Mouse (Mus musculus): ENCODE measurements around the gene Ednra.

Gene Ednra

DNA sequence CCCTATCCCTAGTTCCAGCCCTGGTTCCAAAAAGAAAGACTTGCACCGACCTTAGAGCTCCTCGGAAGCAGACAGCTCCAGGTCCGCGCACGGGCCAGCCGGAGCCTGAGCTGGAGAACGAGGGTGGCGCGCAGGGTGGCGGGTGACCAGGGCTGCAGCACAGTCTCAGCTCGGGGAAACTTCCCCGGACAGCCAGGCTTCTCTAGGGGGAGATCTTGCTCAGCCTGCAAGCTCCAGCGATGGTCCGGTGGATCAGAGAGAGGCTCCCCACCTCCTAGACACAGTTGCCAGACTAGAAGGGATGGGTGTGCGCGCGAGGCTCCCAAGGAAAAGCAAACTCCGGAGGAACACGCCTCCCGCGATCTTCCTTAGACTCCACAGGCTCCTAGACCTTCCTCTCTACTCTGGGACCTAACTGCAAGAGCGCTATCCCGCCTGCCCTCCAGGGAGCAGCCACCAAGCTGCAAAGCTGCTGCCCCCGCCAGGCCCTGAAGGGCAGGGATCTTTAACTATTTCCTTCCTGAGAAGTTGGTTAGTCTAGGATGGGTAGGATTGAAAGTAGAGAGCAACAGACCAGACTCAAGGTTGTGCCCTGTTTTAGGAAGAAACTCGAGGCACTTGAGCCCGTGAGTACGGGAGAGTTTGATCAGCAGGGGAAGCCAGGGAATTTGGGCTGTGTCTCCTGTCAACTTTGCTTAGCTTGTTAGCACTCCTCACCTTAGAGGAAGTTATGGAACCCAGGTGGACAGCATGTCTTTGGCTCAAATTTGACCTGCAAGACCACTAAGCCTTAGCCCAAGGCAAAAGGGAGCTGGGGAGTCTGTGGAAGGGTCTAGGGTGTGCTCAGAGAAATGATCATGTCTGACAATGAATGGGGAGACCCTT is at the start of gene Ednra:
TSS of gene Ednra (minus strand) at position 419 of the 885 bp plus-strand sequence.
- DNase-seq (ENCODE audit: low read depth, low spot score) = peak; percentile 4

DNA sequence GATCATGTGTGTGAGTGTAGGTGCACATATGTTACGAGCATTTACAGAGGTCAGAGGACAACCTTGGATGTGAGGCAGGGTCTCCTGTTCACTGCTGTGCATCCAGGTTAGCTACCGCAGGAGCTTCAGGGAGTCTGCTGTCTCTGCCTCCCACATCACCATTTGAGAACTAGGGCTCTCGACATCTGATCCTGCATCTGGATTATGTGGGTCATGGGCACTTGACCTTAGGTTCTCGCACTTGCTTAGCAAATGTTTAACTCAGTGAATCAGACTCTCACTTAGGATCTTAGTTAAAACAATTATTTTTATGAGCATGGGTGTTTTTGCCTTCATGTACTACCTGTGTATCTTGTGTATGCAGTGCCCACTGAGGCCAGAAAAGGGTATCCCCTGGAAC is 49.6 kb upstream of the Ednra start:
- no peak for DNase-seq (ENCODE audit: low read depth, low spot score)

DNA sequence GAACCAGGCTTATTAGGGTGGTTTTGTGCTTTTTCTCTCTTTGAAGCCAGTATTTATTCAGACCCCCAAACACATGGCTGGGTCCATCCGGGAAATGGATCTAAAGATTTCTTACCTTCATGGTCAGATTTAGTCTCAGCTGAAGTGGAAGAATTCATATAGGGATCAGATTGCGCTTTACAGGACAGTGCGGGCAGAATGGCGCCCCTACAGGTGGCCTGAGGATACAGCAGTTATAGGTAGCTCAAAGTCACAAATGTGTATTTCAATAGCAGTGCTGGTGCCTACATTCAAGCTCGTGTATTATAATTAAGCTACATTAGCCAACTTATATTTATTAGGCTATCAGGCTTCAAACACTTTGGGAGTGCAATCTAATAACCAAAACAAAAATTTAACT is 49.0 kb upstream of the Ednra start:
- no peak for DNase-seq (ENCODE audit: low read depth, low spot score)

DNA sequence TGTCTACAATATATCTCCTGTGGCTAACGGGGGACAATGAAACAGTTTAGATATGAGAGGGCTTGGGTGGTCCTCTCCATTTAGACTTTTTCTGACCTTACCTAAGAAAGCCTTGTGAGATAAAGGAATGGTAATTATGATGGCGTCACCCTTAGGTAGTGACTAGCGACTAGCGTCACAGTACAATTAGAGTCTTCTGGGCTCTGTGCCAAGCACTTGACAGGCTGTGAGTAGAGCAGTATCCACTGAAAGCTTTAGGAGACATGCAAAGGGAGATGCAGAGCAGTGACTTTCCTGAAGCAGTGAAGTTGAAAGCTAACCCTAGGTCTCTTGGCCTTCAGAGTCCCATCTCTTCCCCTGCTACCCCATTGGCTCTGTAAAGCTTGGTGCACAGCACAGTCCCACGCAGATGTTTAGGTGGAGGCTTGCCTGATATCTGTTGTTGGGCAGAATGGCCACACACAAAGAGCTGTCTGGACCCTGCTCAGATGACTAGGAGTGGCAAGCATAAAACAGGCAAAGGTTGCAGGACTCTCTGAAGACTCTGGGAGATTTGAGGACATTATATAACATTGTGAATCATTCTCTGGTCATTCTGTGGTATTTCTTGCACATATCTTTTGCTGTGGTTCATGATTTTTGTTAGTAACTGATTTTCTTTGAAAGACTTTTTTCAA is 48.1 kb upstream of the Ednra start:
- DNase-seq (ENCODE audit: low read depth, low spot score) = no peak

DNA sequence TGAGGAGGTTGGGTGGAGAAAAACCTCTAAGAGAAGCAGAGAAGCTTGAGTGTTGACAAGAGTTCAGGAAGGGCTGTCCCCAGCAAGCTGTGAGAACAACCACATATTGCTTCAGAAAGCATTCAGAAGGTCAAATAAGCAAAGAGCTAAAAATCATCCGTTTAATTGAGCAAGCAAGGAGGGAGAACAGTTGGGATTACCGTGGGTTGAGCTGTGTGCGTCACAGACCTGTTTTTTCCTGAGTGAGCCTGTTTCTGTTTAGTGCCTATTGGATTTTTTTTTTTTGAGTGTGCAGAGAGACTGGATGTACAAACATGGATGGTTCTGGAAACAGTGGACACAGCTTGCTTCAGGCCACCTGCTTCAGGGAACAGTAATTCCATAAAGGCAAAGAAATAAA is 46.7 kb upstream of the Ednra start:
- DNase-seq (ENCODE audit: low read depth, low spot score) = no peak

DNA sequence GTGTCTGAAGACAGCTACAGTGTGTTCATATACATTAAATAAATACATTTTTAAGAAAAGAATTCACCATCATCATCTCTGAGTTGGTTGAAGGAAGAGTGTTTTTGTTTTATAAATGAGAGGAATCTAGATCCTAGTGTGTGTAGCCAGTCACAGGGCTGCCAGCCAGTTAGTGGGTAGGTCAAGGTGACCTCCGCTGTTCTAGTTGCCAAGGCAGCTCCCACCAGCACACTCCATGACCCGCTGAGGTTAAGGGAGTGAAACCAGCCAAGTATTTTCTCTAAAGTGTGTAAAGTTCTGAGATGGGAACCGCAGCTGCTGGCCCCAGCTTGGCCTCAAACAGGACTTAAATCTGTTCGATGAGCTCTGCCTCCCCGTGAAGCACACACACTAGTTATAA is 44.7 kb upstream of the Ednra start:
- DNase-seq (ENCODE audit: low read depth, low spot score) = no peak

DNA sequence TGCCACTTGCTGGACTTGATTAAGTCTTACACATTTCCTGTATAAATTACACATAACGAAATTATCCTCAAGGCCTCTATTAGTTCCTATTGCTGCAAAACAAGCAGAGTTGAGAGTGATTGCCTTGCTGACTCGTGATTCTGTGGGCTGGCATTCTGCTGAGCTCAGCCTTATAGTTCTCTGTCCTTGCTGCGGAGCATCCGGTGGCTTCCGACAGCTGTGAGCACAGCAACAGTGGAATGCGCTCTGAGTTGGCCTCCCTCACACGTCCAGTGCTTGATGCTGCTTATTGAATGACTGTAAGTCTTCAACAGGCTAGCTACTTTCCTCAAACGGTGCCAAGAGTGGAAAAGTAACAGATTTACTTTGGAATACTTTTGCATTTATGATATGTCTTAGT is 40.0 kb upstream of the Ednra start:
- no peak for DNase-seq (ENCODE audit: low read depth, low spot score)

DNA sequence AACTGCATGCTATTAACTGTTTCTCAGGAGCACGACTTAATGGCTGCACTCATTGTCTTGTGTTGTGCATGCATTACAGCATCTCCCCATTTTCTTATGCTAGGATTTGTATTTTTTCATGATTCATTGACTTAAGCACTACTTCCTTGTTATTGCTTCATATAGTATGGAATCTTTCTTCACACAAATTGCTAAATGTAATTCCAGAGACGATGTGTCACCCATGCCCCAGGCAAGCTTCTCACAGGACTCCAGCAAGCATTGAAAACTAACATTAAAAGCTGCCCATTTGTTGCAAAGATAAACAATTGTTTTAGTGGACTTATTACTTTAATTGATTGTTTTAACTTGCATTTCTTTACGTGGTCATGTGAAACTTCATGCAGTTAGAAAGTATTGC is 38.7 kb upstream of the Ednra start:
- no peak for DNase-seq (ENCODE audit: low read depth, low spot score)

DNA sequence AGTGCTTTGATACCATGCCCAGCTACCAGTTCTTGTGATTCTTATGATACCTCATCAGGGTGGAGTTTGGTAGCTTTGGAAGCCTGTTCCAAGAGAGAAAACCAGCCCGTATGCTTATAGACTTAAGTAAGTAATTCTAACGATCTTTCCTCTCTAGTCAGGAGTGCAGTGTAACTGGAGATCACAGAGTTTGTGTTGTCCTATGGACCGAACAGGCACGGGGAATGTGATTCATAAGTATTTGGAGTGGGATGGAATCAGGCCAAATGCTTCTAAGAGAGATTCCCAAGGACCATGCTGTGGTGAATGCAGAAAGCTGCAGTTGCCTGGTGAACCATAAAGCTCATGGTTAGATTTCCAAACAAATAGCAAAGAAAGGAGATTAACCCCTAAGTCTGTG is 31.2 kb upstream of the Ednra start:
- no peak for DNase-seq (ENCODE audit: low read depth, low spot score)

DNA sequence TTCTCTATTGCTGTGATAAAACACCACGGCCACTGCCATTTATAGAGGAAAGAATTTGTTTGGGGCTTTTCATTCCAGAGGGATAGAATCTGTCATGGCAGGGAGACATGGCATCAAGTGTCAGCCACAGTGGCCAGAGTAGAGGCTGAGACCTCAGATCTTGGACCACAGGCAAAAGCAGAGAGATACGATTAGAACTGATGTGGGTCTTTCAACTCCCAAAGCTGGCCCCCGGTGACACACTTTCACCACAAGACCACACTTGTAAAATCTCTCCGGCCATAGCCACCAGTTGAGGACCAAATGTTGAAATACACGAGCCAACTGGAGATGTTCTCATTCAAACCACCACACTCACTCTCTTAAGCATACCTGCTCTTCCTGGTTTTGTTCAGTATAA is 29.5 kb upstream of the Ednra start:
- DNase-seq (ENCODE audit: low read depth, low spot score) = no peak

DNA sequence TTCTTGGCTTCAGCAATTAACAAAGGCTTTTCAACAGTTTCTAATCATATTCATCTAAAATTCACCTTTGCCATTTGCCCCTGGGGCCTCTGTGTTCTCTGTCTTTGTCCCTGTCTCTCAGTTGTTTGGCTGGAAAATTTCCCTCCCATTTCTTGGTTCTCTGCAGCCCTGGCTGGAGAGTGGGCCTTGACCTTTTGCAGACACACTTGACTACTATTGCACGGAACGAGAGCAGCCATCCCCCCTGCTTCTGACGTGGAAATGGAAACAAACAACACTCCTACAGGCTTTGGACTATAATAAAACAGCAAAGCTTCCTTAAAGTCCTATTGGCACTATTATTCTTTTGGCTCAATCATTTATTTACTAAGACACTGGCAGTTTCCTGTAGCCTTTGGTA is 27.8 kb upstream of the Ednra start:
- DNase-seq (ENCODE audit: low read depth, low spot score) = no peak

DNA sequence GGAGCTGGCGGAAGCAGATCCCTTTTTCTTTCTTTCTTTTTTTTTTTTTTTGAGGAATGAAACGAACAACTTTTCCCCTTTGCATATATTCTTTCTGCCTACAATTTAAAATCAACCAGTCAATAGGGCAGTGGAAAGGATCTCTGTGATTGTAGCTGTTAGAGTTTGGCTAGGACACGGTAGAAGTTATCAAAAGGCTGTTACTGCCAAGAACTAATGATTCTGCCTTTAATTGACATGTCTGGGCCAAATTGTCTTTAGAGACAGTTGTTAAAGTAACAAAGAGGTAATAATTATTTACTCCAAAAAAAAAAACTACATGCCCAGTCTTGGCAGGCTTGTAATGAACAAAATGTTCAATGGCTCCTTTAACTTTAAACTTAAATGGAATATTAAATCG is 26.1 kb upstream of the Ednra start:
- DNase-seq (ENCODE audit: low read depth, low spot score) = no peak

DNA sequence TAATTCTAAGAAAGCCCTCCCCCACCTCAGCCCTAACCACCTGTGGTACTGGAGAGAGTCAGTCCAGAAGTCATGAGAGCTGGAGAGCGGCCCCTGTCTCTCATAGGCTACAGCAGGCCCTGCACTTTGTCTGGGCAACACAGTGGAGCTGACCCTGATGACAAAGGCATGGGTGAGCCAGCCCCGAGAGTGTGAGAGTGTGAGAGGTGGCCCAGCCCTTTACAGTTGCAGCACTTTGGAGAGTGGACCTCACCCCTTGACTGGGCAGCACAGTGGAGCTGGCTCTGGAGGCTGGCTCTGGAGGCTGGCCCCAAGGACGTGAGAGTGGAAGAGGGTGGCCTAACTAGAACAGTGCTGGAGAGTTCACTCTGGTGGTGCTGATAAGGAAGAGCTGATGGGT is 20.2 kb upstream of the Ednra start:
- DNase-seq (ENCODE audit: low read depth, low spot score) = no peak

DNA sequence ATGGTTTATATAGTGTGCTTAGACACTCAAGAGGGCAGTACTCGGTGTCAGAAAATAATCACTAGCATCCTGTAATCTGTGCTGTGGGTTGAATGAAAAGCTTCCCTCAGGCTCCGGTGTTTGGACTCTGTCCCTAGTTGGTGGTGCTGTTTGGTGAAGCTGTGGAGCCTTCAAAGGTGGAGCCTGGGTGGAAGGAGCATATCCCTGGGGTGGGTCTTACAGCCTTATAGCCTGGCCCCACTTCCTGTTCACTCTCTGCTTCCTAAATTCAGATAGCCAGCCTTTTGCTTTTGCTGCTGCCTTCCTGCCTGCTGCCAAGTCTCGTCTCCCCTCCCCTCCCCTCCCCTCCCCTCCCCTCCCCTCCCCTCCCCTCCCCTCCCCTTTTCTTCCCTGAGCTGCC is 18.1 kb upstream of the Ednra start:
- no peak for DNase-seq (ENCODE audit: low read depth, low spot score)

DNA sequence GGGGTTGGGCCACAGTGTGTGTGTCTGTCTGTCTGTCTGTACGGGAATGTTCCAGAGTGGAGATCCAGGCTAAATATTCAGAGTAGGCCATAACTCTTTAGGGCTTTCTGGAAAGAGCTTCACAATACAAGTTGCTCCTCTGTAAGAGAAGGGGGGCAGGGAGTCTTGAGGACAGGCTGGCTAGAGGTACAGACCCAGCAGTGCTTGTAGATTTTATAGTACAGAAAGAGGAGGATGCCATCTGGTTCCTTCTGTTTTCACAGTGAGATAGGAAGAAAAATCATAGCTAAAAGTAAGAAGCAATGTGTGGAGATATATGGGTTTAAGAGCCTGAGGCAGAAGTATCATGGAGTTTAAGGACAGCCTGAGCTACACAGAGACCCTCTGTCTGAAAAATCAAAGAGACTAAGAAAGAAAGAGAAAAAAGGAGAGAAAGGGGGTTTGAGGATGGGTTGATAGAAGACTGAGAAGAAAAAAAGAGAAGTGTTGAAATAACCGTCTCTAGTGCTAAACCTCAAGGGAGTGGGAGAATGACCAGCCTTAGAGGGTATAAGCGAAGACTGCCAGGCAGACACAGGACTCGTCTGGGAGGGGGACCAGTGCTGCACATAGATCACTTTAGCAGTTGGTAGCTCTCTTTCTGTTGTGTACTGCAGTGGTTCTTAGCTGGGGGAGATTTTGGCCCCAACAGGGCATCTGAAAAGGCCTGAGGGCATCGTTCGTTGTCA is 16.9 kb upstream of the Ednra start:
- DNase-seq (ENCODE audit: low read depth, low spot score) = no peak

DNA sequence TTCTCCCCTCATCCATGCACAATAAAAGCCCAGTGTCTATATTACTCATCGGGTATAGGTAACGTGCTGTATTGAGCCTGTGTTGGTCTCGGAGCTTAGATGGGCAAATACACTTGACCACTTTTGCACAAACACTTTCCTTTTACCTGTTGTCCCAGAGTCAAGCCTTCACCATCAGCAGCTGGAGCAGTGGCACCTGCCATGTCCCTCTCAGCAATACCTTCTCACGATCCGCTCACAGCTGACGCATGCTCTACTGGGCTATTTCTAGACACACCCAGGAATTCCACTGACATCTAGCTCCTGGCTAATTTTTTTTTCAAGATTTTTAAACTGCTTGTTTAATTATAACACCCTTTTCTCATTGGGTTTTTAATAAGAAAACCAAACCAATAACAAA is 14.2 kb upstream of the Ednra start:
- no peak for DNase-seq (ENCODE audit: low read depth, low spot score)

DNA sequence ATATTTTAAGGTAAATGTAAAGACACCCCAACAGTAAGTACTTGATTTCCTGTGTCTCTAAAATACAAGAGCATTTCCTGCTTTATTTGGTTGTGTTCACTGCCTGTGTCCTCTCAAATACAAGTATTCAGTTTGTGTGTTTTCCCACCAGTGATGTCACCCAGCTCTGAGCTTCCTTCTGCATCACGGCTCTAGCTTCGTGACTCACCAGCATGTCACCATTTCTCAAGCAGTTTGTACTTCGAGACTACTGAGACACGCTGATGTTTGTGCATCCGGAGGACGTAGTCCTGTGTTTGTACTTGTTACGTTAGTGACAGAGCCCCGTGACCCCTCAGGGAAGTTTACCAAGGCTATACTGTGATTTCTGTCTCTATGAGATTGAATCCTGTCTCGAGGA is 13.1 kb upstream of the Ednra start:
- DNase-seq (ENCODE audit: low read depth, low spot score) = no peak

DNA sequence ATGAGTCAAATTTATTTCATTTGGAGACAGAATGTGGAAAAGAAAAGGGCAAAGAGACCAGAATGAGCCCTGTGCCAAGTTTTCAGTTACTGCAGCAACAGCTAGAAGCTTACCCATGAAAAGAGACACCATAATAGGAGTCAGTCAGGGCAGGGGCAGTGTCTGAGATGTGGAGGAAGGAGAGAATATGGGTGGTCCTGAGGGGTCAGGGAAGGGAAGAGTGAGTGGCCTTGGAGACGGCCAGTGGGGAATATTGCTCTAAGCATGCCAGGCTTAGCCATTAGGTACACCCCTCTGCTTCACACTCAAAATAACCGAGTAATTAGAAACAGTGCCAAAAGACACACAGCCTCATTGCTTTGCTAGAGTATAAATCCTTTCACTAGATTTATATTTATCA is 9.5 kb upstream of the Ednra start:
- no peak for DNase-seq (ENCODE audit: low read depth, low spot score)

DNA sequence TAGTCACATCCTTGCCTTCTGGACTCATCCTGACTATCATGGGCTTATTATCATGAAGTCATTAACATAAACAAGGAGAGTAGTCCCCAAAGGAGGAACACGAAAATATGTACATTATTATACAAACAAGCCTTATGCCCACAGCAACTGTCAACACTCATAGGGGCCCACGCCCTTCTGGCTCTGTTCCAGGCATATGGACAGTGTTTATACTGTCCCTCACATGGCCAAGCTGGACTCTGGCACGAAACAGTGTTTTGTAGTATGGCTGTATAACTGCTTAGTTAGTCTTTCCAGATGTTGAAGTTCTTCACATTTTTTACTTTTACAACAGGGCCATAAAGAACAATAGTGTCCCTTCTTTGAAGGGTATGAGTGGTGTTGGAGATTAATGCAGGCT is 8.7 kb upstream of the Ednra start:
- no peak for DNase-seq (ENCODE audit: low read depth, low spot score)

DNA sequence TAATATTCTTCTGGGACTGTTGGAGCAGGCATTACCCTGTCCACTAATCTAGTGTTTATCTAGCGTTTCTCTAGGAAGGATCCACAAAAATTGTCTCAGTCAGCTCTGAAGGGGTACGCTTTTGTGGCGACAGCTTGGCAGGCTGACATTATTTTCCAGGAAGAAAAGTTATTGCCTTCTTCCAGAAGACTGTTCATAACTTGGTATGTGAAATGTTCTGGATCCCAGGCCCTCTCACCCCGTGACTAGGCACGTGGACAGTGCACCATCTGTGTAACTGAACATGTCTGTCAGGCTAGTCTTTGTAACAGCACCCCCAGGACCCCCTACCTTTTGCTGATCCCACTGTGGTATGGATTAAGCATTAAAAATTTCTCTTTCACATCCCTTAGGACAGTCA is 1.1 kb upstream of the Ednra start:
- no peak for DNase-seq (ENCODE audit: low read depth, low spot score)

DNA sequence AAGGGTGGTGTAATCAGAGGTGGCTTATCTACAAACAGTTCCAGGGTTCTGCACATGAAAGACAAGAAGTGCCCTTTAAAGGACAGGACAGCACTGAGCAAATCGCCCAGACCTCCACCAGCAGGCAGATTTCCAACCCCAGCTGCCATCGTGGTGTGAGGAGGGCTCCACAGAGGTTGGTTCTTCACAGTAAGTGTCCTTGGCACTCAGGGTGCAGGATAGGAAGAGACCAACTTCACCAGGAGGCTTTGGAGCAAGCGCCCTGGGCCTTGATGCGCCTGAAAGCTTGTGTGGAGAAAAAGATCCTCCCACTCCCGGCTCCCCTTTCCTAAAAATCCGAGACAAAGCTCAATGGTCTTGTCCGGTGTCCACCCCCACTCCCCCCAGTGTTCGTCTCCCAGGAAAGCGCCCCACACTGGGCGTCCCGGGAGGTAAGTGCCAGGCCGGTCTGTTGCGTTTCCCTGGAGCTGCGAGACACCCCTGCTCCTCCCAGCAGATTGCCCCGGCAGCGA is 674 bp downstream of the Ednra start:
- no peak for DNase-seq (ENCODE audit: low read depth, low spot score)

DNA sequence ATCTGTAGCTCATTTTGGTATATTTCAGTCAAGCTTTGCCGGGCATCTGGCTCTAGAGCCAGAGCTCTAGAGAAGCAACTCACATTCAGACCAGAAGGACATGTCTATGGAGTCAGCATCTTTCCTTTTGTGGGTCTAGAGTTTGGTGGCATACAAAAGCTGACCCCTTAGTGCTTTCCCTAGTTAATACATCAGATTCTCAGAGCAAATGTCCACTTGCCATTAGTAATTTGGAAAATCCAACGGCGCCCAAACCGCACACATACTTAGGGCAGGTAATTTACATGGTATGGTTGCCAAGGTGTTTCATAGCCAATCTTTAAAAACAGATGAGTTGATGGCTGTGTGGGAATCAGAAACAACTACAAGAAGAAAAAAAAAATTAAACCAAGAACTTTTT is 1.2 kb downstream of the Ednra start:
- DNase-seq (ENCODE audit: low read depth, low spot score) = no peak
